Mouse (Mus musculus) cerebral cortex, adult 2 months (tissue): Measurements from ENCODE around the gene Ptpn13.

Experiments
- WGBS: fragments of 180-500 bp; shearing (Covaris S2); methylation state at CpG from one replicate; pipeline ENCODE4 v1.1.7; 2018; 5-methylcytosine and 5-hydroxymethylcytosine counted together

The Ptpn13 gene

GRCm38 (mm10) chr5:103424678-103425319 is at the start of gene Ptpn13:
Ptpn13 (plus strand) TSS chr5:103425192.
- under 1% methylated on average over 55 of the region's 55 CpGs for WGBS

DNA sequence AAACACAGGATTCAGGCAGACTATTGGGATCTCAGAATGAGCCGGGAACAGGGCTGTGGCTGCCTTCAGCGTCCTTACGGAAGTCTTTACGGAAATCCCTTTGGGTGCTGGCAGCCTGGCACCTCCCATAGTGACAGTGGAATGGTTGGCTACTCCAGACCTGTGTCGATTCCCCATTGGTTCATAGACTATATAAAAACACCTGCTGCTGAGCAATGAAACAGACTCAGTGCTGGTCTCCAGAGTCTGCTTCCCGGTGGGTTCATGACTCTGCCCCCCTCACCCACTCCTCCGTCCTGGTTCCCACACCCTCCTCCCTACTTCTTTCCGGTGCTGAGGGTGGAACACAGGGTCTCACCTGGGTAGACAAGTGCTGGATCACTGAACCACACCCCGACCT is 49.8 kb upstream of the Ptpn13 start:
- 94% methylated on average over 9 of the region's 9 CpGs for WGBS

DNA sequence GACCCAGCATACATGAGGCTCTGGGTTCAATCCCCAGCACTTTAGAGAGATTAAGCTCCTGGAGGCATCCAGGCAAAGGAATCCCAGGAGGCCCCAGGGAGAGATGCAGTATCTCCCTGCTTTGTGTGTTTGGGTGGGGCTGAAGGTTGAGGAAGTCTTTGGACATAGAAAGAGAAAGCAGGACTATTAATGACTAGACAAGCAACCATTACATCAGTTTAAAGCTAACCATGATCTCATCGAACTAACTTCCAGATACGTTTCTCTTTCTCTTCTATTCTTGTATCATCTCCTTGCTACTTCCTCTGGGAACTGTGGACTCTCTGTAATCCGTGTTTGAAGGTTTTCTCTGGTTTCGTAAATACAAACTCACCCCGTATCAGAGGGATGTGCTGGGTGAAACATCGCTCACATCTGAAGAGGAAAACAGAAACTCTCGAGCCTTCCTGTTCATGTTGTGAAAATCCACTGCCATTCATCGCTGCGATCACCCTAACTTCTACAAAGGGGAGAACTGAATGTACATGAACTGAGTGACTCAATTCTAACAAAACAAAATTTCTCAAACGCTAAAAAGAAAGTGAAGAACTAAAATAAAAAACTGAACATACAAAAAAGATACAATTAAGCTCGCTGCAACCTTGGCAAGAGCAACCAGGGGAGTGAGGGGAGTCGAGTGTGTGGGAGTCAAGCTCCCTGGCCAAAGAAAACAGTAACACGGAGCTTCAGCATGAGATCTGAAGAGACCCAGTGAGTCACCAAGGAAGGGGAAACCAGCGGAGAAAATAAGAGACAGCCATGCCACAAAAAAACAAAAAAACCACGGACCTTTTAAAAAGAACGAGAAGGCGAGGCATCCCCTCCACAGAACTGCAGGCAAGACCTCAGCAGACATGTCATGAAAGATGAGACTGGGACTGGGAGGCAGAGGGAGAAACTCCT is 48.4 kb upstream of the Ptpn13 start:
- WGBS: 59% methylated on average over 17 of the region's 17 CpGs

DNA sequence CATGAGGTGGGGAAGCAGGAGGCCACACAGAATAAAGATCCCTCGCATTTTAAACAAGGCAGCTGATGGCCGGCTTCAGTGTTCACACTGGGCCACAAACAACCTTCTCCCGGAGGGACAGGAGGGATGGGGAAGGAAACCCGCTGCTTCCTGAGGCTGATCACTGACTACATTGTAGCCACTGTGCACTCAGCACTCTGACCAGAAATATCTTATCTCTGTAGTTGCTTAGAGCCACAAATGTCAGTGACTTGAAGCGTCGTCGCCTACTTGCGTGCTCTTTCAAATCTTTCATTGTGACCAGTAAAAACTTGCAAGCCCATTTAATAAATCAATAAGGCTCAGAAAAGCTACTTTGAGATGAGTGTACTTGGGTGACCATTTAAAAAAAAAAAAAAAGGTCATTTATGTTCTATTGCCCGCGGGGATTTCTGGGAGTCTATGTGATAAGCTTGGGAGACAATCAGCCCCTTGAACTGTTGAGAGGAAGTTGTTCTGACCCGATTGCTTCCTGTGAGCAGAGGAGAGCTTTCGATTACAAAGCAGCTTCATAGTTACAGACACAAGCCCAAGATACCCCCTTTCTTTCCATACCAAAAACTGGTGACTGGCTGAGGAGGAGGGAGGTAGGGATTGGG is 47.4 kb upstream of the Ptpn13 start:
- 62% methylated on average over 12 of the region's 12 CpGs for WGBS

- WGBS: 59% methylated on average over 11 of the region's 11 CpGs
These were observed 44.0 kb upstream of the Ptpn13 start for GRCm38 (mm10) chr5:103380785-103381527.

- 95% methylated on average over 4 of the region's 4 CpGs for WGBS
These were observed 42.0 kb upstream of the Ptpn13 start for GRCm38 (mm10) chr5:103382951-103383350.

GRCm38 (mm10) chr5:103384021-103384420 is 41.0 kb upstream of the Ptpn13 start:
- 83% methylated on average over 7 of the region's 7 CpGs for WGBS

DNA sequence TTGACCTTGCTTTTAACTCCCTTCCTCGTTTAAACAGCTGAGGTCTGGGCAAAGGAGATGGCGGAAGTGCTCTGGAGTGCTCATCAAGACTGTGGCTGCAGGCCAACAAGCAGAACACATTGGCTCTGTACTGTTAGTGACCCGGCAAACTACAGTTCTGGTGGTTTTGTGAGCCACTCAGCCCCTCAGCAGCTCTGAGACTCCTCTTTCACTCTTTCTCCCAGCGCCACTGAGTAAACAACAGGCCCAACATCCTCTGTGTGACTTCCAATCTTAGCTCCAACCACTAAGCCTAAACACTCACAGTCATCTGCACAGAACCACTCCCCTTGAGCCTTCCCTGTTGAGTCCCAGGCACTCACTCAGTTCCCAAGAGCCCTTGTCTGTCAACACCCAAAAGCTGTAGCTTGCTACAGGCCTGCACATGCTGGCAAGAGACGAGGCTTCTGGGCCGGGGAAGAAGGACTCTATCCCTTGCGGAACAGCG is 37.4 kb upstream of the Ptpn13 start:
- WGBS: 69% methylated on average over 8 of the region's 8 CpGs

GRCm38 (mm10) chr5:103389415-103389814 is 35.6 kb upstream of the Ptpn13 start:
- 77% methylated on average over 5 of the region's 5 CpGs for WGBS

- WGBS: 16% methylated on average over 4 of the region's 4 CpGs
These were observed 31.8 kb upstream of the Ptpn13 start for GRCm38 (mm10) chr5:103393220-103393619.

GRCm38 (mm10) chr5:103393752-103394151 is 31.2 kb upstream of the Ptpn13 start:
- 62% methylated on average over 16 of the region's 16 CpGs for WGBS

DNA sequence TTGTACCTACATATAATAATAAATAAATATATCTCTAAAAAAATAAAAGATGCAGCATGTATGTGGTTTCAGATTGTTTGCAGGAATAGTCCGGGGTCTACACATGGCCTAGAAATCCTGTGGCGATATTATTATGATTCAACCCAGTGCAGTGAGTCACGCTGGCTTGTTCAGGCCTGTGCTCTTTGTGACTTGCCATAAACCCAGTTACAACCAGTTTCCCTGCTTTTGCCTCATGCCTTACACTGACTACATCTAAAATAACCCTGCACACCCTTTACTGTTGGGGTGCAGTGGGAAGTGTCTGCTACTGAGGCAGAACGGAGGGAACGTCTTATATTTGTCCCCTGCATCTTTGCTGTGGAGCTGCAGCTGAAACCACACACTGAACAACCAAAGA is 29.3 kb upstream of the Ptpn13 start:
- WGBS: 93% methylated on average over 5 of the region's 5 CpGs

DNA sequence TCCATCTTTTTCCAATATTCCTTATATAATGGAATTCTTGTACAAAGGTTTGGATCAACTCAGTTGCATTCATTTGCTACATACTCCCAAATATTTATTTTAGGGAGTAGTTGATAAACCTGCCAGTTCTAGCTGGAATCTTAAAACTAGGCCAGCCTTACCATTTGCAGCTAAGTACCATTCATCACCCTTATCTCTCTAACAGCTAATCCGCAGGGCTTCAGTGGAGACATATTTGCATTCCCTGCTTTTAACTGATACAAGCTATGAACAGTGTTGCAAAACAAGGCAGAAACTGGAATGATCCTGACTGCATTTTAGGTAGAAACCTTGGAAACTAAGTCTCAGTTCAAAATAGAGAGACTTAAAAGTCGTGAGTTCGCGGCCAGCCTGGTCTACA is 27.6 kb upstream of the Ptpn13 start:
- 92% methylated on average over 4 of the region's 4 CpGs for WGBS

GRCm38 (mm10) chr5:103404213-103404968 is 20.6 kb upstream of the Ptpn13 start:
- WGBS: 79% methylated on average over 12 of the region's 12 CpGs

DNA sequence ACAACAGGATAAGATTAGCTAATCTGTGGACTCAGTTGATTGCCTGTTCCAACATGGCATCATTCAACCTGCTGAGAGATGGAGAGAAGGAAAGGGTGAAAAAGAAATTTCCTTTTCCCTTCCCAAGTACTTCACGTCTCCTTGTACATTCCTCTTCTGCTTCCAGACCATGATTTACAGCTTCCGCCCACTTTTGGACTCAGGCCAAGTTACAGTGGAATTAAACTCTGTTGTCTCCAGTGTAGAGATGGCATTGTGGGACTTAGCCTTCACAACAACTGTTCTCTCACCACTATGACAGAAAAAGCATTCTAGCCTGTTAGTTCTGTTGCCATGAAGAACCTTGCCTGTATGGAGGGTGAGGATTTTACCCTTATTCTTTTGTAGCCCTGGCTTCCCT is 19.1 kb upstream of the Ptpn13 start:
- 36% methylated on average over 2 of the region's 2 CpGs for WGBS

GRCm38 (mm10) chr5:103412020-103412747 is 12.8 kb upstream of the Ptpn13 start:
- 76% methylated on average over 10 of the region's 10 CpGs for WGBS

DNA sequence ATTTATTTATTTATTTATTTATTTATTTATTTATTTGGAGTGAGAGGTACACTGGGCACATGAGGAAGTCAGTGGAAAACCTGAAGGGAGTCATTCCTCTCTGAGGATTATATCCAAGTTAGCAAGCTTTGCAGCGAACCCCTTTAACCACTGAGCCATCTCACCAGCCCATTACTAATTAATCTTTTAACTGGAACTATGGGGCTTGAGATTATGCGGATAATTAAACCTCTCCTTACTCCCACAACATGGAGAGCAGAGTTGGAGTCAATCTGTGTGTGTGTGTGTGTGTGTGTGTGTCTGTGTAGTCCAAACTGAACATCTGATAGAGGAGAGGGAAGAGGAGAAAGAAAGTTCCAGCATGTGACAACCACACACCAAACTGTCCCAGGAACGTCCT is 10.4 kb upstream of the Ptpn13 start:
- WGBS: 81% methylated on average over 3 of the region's 3 CpGs

DNA sequence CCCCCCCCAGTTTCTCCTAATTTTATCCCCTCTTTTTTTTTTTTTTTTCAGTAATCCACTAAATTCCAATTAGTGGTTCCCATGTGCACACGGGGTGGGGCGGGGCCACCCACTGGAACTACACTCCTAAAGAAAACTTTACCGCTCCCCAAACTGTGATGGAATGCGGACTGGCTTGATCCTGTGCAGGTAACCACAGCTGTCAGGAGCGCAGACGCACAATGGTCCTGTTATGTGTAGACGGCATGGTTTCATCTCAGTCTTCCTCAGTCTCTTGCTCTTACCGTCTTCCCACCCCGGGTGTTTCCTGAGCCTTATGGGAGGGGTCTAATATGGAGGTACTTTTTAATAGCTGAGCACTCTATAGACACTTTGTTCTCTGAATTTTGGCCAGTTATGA is 7.0 kb upstream of the Ptpn13 start:
- WGBS: 88% methylated on average over 9 of the region's 9 CpGs

GRCm38 (mm10) chr5:103418886-103419285 is 6.1 kb upstream of the Ptpn13 start:
- WGBS: 83% methylated on average over 3 of the region's 3 CpGs

DNA sequence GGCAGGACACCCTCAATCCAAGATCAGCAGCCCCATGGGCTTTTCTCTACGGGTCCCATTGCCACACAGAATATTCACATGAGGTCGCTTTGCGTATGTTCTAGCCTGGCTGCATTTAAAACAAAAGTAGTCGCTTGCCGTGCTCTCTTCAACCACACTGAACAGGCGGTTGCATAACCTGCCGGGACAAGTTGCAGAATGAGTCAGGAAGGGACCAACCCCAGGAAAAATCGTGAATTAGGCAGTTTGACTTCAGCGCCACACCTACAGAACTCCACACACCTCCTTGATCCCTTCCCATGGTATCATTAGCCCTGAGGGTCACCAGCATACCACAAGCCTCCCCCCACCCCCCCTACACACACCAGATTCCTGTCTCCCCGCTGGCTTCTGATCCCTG is 4.4 kb upstream of the Ptpn13 start:
- WGBS: 63% methylated on average over 10 of the region's 10 CpGs
